Mouse (Mus musculus) liver, postnatal 0 days (tissue): ENCODE results near the gene Per2. TPM values are rescaled to one million over a fixed set of nuclear protein-coding genes. Genes with fewer than 3 reads are reported as not detected.

ENCODE experiments used
- ATAC-seq: fragments of 200-750 bp; cut with Nextera tagmentation; 2 replicates; pipeline ENCODE4 v1.8.0; 2017; ENCODE audit warnings: mild to moderate bottlenecking, moderate library complexity
- DNase-seq: peaks from one replicate; pipeline ENCODE4 v3.0.0-alpha.2; 2016
- H3K27ac ChIP-seq: fragments of 300-500 bp; sonication (generic); 2 replicates; pipeline ENCODE4 v1.5.1; 2014; ENCODE audit warnings: antibody characterized with exemption, moderate library complexity, mild to moderate bottlenecking, low read depth
- H3K27me3 ChIP-seq: fragments of 300-500 bp; sonication (generic); 2 replicates; pipeline ENCODE4 v1.6.1; 2014; ENCODE audit warnings: low read length, control low read depth, mixed read lengths; ENCODE audit not compliant: insufficient read depth
- H3K36me3 ChIP-seq: fragments of 300-500 bp; sonication (generic); replicated peaks from 2 replicates; pipeline ENCODE4 v1.6.1; 2014; ENCODE audit warnings: mild to moderate bottlenecking, control low read depth, low read length, moderate library complexity, mixed read lengths; ENCODE audit not compliant: insufficient read depth
- H3K4me1 ChIP-seq: fragments of 300-500 bp; sonication (generic); 2 replicates; pipeline ENCODE4 v1.6.1; 2014; ENCODE audit warnings: antibody characterized with exemption, mild to moderate bottlenecking, control low read depth; ENCODE audit not compliant: insufficient read depth
- H3K4me2 ChIP-seq: fragments of 300-500 bp; sonication (generic); 2 replicates; pipeline ENCODE4 v1.6.1; 2014; ENCODE audit warnings: low read depth, mild to moderate bottlenecking, low read length, moderate library complexity, mixed read lengths
- H3K4me3 ChIP-seq: fragments of 300-500 bp; sonication (generic); 2 replicates; pipeline ENCODE4 v1.5.1; 2014; ENCODE audit warnings: low read depth, low read length
- H3K9ac ChIP-seq: fragments of 300-500 bp; sonication (generic); replicated peaks from 2 replicates; pipeline ENCODE4 v1.6.1; 2014; ENCODE audit warnings: mild to moderate bottlenecking, moderate library complexity
- H3K9me3 ChIP-seq: fragments of 300-500 bp; sonication (generic); 2 replicates; pipeline ENCODE4 v1.6.1; 2016; ENCODE audit warnings: mild to moderate bottlenecking, control low read depth, low read length, mixed read lengths
- CTCF ChIP-seq: sonication (generic); IDR thresholded peaks from 2 replicates; pipeline ENCODE4 v1.5.1; 2016; ENCODE audit warnings: antibody characterized with exemption, low read depth
- EP300 ChIP-seq: IDR thresholded peaks from 2 replicates; pipeline ENCODE4 v1.6.1; 2016; ENCODE audit warnings: antibody characterized with exemption, low read depth, mild to moderate bottlenecking
- WGBS: fragments of 180-500 bp; shearing (Covaris S2); extraction: QIAGEN DNeasy Blood & Tissue Kit; methylation state at CpG from one replicate; pipeline ENCODE4 v1.1.7; 2014; ENCODE audit not compliant: insufficient replicate concordance; 5-methylcytosine and 5-hydroxymethylcytosine counted together
- polyA plus RNA-seq: library from polyadenylated mRNA; unstranded; fragments of >200 nt; fragmentation: Nextera tagmentation; extraction: Ambion mirVana; gene quantifications from 2 replicates; pipeline ENCODE4 v1.2.1, GENCODE M21; 2015

Gene Per2
- polyA plus RNA-seq, 1 experiment from 2014 or later = 2.5 TPM

GRCm38 (mm10) chr1:91492740-91493139 is 33.6 kb upstream of the Per2 start:
- H3K4me1 ChIP-seq = peaks cover 19% of the 10 kb centered on the region
- H3K9ac ChIP-seq = no peak overlapping the region
- H3K27me3 ChIP-seq = no peaks in the 10 kb centered on the region
- no peak overlapping the region for H3K27ac ChIP-seq
- WGBS = 50% methylated on average over 2 of the region's 2 CpGs
- H3K36me3 ChIP-seq = no peaks in the 10 kb centered on the region
- no peak overlapping the region for H3K4me2 ChIP-seq
- H3K4me3 ChIP-seq = no peak overlapping the region
- no peak for ATAC-seq
- TF ChIP-seq CTCF (no peak), EP300 (no peak)
- DNase-seq = no peak
- no peaks in the 10 kb centered on the region for H3K9me3 ChIP-seq

DNA sequence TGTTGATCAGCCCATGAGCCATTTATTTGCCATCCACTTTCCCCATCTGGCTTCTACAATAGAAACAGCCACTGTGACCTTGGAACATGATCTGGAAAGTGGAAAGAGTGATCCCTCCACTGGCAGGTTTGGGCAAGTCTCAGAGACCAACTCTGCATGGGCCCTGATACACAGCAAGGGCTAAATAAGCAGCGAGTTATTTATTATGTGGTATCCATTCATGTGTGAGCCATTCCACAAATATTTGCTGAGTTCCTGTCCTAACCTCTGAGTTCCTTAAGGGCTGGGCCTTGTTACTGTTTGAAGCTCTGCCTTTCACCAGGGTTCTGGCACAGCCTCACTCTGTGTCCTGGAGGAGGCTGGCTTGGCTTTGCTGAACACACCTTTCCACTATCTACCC is 31.2 kb upstream of the Per2 start:
- H3K27ac ChIP-seq = peak overlapping the region; percentile 11; the same call in 1 of the 2 replicates
- H3K36me3 ChIP-seq = no peaks in the 10 kb centered on the region
- peaks cover 16% of the 10 kb centered on the region for H3K4me1 ChIP-seq
- H3K4me2 ChIP-seq = no peak overlapping the region
- 50% methylated on average over 1 of the region's 1 CpGs for WGBS
- H3K9me3 ChIP-seq = no peaks in the 10 kb centered on the region
- H3K9ac ChIP-seq = no peak overlapping the region
- H3K4me3 ChIP-seq = no peak overlapping the region
- ATAC-seq = no peak; the same call in 1 of the 2 replicates
- no peak for DNase-seq
- no peaks in the 10 kb centered on the region for H3K27me3 ChIP-seq
- TF ChIP-seq EP300 (no peak), CTCF (0 out of 2 replicates have a peak, but pooled peaks have one; percentile 25)

DNA sequence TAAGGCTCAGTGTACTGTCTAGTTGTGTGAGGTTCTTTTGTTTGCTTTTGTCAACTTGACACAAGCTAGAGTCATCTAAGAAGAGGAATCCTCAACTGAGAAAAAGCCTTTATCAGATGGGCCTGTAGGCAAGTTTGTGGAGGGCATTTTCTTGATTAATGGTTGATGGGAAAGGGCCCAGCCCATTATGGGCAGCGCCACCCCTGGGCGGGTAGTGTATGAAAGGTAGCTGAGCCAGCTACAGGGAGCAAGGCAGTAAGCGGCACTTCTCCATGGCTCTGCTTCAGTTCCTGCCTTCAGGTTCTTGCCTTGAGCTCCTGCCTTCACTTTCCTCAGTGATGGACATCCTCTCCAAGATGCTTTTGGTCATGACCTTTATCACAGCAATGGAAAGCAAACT is 27.0 kb upstream of the Per2 start:
- TF ChIP-seq CTCF (no peak), EP300 (no peak)
- Histone ChIP-seq H3K4me2 (no peak overlapping the region), H3K27me3 (no peaks in the 10 kb centered on the region), H3K9me3 (no peaks in the 10 kb centered on the region), H3K9ac (no peak overlapping the region), H3K4me3 (no peak overlapping the region), H3K4me1 (peaks cover 10% of the 10 kb centered on the region), H3K36me3 (no peaks in the 10 kb centered on the region), H3K27ac (no peak overlapping the region)
- WGBS = 83% methylated on average over 3 of the region's 3 CpGs
- DNase-seq (no peak), ATAC-seq (no peak)

DNA sequence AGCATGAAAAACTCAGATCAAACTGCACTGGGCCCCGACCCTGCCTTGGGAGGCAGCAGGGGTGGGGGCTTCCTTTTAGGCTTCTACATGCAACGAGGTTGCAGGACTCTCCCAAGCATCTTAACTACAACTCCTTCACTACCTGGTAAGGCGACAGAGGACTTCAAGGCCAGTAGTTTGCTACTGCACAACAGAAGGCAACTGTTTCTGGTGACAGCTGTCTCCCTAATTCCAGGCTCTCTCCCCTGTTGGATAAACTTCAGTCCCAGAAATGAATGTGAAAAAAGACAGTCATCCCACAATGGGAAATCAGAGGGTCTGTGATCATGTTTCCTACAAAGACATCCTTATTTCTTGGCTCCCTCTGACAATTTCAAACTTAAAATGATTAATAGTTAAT is 26.3 kb upstream of the Per2 start:
- 73% methylated on average over 3 of the region's 3 CpGs for WGBS

DNA sequence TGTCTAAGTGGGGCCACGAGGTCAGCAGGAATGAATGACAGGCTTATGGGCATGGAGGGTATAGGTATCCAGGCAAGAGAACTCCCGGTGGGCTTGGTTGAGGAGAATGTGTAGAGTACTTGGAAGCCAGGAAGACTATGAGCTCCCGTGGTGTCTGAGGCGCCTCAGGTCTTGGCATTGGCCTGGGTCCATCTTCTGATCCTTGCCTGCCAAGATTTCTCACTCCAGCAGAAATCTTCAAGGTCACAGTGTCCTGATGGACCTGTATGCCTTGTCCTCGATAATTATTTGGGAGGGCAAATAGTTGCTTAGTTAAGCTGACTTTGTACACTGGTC is 24.9 kb upstream of the Per2 start:
- WGBS = 68% methylated on average over 5 of the region's 5 CpGs
- H3K9me3 ChIP-seq = no peaks in the 10 kb centered on the region

More for the DNA sequence above, 26.3 kb upstream of the Per2 start:
- TF ChIP-seq CTCF (no peak), EP300 (no peak)
- no peak overlapping the region for H3K4me2 ChIP-seq
- no peaks in the 10 kb centered on the region for H3K27me3 ChIP-seq
- H3K27ac ChIP-seq = no peak overlapping the region
- H3K9ac ChIP-seq = no peak overlapping the region
- no peaks in the 10 kb centered on the region for H3K9me3 ChIP-seq
- H3K4me3 ChIP-seq = no peak overlapping the region
- peaks cover 8% of the 10 kb centered on the region for H3K4me1 ChIP-seq
- no peaks in the 10 kb centered on the region for H3K36me3 ChIP-seq
- no peak for ATAC-seq
- DNase-seq = no peak

DNA sequence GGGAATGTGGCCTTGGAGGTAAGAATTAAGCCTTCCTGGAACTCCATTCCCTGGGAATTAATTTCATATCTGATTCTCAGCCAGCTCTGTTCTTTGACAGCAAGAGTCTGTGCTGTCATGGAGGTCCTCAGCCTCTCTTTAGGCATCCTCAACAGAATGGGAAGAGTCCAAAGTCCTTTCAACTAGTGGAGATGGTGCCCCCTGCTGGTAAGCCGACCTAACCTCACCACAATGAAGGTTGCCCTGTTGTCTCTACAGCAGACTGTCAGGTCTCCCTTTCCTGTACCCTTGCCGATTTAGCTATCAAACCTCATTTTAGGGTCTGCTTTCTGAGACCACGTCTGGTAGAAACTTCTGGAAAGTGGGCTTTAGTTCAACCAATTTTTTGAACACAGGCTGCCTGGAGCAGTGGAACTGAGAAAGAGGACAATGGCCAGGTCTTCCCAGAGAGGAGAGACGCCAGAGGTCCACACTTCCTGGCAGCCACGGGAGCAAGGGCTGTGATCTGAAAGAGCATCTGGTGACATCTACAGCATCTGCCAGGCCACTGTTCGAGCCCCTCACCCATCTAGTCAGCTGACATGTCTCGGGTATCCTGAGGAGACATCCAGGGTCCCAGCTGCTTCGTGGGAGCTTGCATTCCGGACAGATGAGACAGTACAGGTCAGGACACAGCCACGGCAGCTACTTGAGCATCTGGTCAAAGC is 24.3 kb upstream of the Per2 start:
- H3K4me3 ChIP-seq = no peak overlapping the region
- no peaks in the 10 kb centered on the region for H3K36me3 ChIP-seq
- H3K9ac ChIP-seq = no peak overlapping the region
- TF ChIP-seq CTCF = peak; percentile 90
- TF ChIP-seq EP300 = no peak
- 42% methylated on average over 10 of the region's 10 CpGs for WGBS
- peaks cover 3% of the 10 kb centered on the region; the same call in 1 of the 2 replicates for H3K4me1 ChIP-seq
- peak; percentile 85 for DNase-seq
- H3K4me2 ChIP-seq = no peak overlapping the region
- no peaks in the 10 kb centered on the region for H3K27me3 ChIP-seq
- no peaks in the 10 kb centered on the region for H3K9me3 ChIP-seq
- H3K27ac ChIP-seq = peak overlapping the region; percentile 57; the same call in 1 of the 2 replicates
- ATAC-seq = peak; percentile 77

More for the DNA sequence above, 24.9 kb upstream of the Per2 start:
- no peaks in the 10 kb centered on the region for H3K36me3 ChIP-seq
- TF ChIP-seq EP300 = no peak
- TF ChIP-seq CTCF = no peak
- no peak for ATAC-seq
- no peak for DNase-seq
- H3K4me2 ChIP-seq = no peak overlapping the region
- H3K27me3 ChIP-seq = no peaks in the 10 kb centered on the region
- no peak overlapping the region for H3K27ac ChIP-seq
- no peak overlapping the region for H3K4me3 ChIP-seq
- no peak overlapping the region for H3K9ac ChIP-seq
- H3K4me1 ChIP-seq = peaks cover 3% of the 10 kb centered on the region; the same call in 1 of the 2 replicates
